In the genomic region with DNA sequence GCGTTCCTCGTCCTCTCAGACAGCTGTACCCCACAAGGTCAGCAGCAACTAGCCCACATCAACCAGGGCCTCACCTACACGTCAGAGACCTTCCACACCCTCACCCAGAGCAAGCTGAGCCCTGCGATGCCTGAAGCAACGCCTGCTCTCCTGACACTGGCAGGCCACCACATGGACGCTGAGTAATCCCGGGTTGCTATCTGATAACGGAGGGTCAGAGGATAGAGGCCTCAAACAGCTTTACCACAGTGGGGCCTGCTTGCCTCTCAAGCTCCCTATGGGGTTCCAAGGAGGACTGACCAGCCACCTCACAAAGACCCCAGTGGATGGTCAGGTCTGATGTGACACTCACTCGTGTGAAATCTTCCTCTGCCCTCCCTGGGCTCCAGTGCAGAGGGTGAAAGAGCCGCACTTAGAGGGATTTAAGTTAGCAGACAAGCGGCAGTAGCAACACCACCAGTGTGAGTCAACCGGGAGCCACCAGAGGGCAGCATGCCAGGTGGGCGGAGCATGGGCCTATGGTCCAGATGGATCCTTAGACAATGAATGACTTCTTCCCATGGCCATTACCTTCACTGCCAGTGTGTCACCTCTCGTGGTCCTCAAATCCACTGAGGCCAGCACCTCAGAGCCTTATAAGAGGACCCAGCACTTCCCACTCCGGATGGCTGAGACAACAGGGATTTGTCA, we compare ENCODE assay signal across 8 mouse cellular contexts. TPM values are rescaled to one million over a fixed set of nuclear protein-coding genes. Genes with fewer than 3 reads are reported as not detected.
DNase-seq lines count a peak whose midpoint lies in the region; TF ChIP-seq lines count a peak whose summit lies in the region.

No protein-coding gene starts in this region.

- H3K27ac ChIP-seq in layer of hippocampus, adult 2 months = peak overlapping the region; percentile 73

- peak; percentile 62 for DNase-seq in gastrocnemius, adult 18-20 months (ENCODE audit: low spot score)
- DNase-seq in gastrocnemius, postnatal 25 days = no peak
- DNase-seq in R1 (ENCODE audit: low read depth, low spot score) = peak; percentile 75
- DNase-seq in cerebellum, postnatal 14 days = peak; percentile 95 to 98
- peak; percentile 67 to 86 for DNase-seq in gastrocnemius, postnatal 4 days (ENCODE audit: low spot score in 2 of 2)
- DNase-seq in layer of hippocampus, adult 2 months (ENCODE audit: low spot score in 2 of 2) = peak; percentile 62 to 80
- DNase-seq in lung, postnatal 25 days (ENCODE audit: low spot score) = peak; percentile 61
- peak; percentile 83 for DNase-seq in right cerebral cortex, postnatal 4 days

- TF ChIP-seq CTCF in layer of hippocampus, adult 2 months (conservative IDR thresholded peaks at IDR 0.05) = peak; percentile 79

- no peak overlapping the region for H3K4me3 ChIP-seq in layer of hippocampus, adult 2 months

RNA-seq across cellular contexts. Expression of a gene that starts 12.0 kb away (rescaled TPM):
- 10 to 100 TPM; 44.9 to 46.7 TPM for total RNA-seq in gastrocnemius, adult 18-20 months (2021)
- total RNA-seq in gastrocnemius, postnatal 25 days (2021) = 10 to 100 TPM; 36.2 to 38.1 TPM
- total RNA-seq in gastrocnemius, postnatal 4 days (2021) = 10 to 100 TPM; 60.5 to 67.7 TPM
- 10 to 100 TPM; 69.7 to 78.3 TPM for total RNA-seq in layer of hippocampus, adult 2 months (2021)

RNA-seq across cellular contexts. Expression of a gene that starts 23.4 kb away (rescaled TPM):
- 10 to 100 TPM; 10.3 to 12.7 TPM for total RNA-seq in gastrocnemius, adult 18-20 months (2021)
- total RNA-seq in gastrocnemius, postnatal 25 days (2021) = 1 to 10 TPM; 8.1 to 9.8 TPM
- 10 to 100 TPM in 1 of 2 experiments, 1 to 10 TPM in 1; 8.7 to 11.7 TPM for total RNA-seq in gastrocnemius, postnatal 4 days (2021)
- total RNA-seq in layer of hippocampus, adult 2 months (2021) = 10 to 100 TPM; 19.6 to 23.5 TPM

RNA-seq across cellular contexts. Expression of a gene that starts 48.3 kb away (rescaled TPM):
- 10 to 100 TPM; 10.8 to 14.4 TPM for total RNA-seq in gastrocnemius, adult 18-20 months (2021)
- 10 to 100 TPM; 10.4 TPM for total RNA-seq in gastrocnemius, postnatal 25 days (2021)
- 1 to 10 TPM; 5.8 to 9.0 TPM for total RNA-seq in gastrocnemius, postnatal 4 days (2021)
- total RNA-seq in layer of hippocampus, adult 2 months (2021) = 10 to 100 TPM; 35.6 to 35.8 TPM
